In genomic region chr7:127823236-127824171, GRCm38 (mm10) we compare ENCODE assay signal across 9 mouse cellular contexts. TPM values are rescaled to one million over a fixed set of nuclear protein-coding genes. Genes with fewer than 3 reads are reported as not detected.
A peak's percentile ranks its signal among the peaks of the same experiment; 100 is the strongest.
DNase-seq lines count a peak whose midpoint lies in the region; ATAC-seq and TF ChIP-seq lines count a peak whose summit lies in the region.
"Had no signal": no experiment of that assay in that cellular context is flagged by ENCODE, and none has a peak within 500 bp of the region (broad histone marks: within the 10 kb centered on the region; RNA-seq: fewer than 3 reads in every experiment).

No protein-coding gene starts in this region.

- TF ChIP-seq POLR2A in kidney, adult 2 months (IDR thresholded peaks at IDR 0.05; ENCODE audit: low read depth, low read length) = no peak

- no peaks in the 10 kb centered on the region for H3K36me3 ChIP-seq in kidney, adult 2 months (ENCODE audit: control insufficient read depth, insufficient read depth, low read length)
- no peaks in the 10 kb centered on the region for H3K36me3 ChIP-seq in heart, postnatal 0 days (replicated peaks; ENCODE audit: control insufficient read depth, insufficient read depth, low read length)
- no peaks in the 10 kb centered on the region for H3K36me3 ChIP-seq in midbrain, embryonic 12.5 days

- no peak overlapping the region for H3K27ac ChIP-seq in kidney, adult 2 months (ENCODE audit: insufficient read depth, low read depth, low read length)
- no peak overlapping the region for H3K27ac ChIP-seq in heart, postnatal 0 days (ENCODE audit: low read depth)
- peak overlapping the region; percentile 84 for H3K27ac ChIP-seq in midbrain, embryonic 12.5 days (replicated peaks)

- H3K4me2 ChIP-seq in heart, postnatal 0 days (ENCODE audit: low read depth, low read length) = peak overlapping the region; percentile 62
- peak overlapping the region; percentile 69 for H3K4me2 ChIP-seq in midbrain, embryonic 12.5 days (replicated peaks)

- ATAC-seq in heart, postnatal 0 days (ENCODE audit: insufficient read depth, low read depth) = no peak
- ATAC-seq in midbrain, embryonic 12.5 days (ENCODE audit: low FRiP score, low read depth) = peak; percentile 45; the same call in 1 of the 2 replicates

- H3K4me1 ChIP-seq in kidney, adult 2 months (ENCODE audit: control insufficient read depth, insufficient read depth, low read length) = no peaks in the 10 kb centered on the region
- no peaks in the 10 kb centered on the region; the same call in 1 of the 2 replicates for H3K4me1 ChIP-seq in heart, postnatal 0 days (ENCODE audit: control insufficient read depth, insufficient read depth)
- peaks cover 22% of the 10 kb centered on the region for H3K4me1 ChIP-seq in midbrain, embryonic 12.5 days

- WGBS in kidney, adult 2 months = 76% methylated on average over 11 of the region's 11 CpGs
- WGBS in heart, postnatal 0 days = 75% methylated on average over 11 of the region's 11 CpGs
- WGBS in midbrain, embryonic 12.5 days = 62% methylated on average over 11 of the region's 11 CpGs

- TF ChIP-seq EP300 in heart, postnatal 0 days (IDR thresholded peaks at IDR 0.05; ENCODE audit: low read depth) = no peak

- no peak for TF ChIP-seq CTCF in kidney, adult 2 months (conservative IDR thresholded peaks at IDR 0.05; ENCODE audit: insufficient read depth, insufficient read length, low read depth, low read length)
- no peak for TF ChIP-seq CTCF in heart, postnatal 0 days (IDR thresholded peaks at IDR 0.05; ENCODE audit: low read depth)

- H3K9me3 ChIP-seq in heart, postnatal 0 days (replicated peaks; ENCODE audit: control insufficient read depth, low read length) = no peaks in the 10 kb centered on the region
- H3K9me3 ChIP-seq in midbrain, embryonic 12.5 days = no peaks in the 10 kb centered on the region

- H3K4me3 ChIP-seq in kidney, adult 2 months (ENCODE audit: insufficient read depth, low read depth, low read length) = peak overlapping the region; percentile 33; the same call in 1 of the 2 replicates
- peak overlapping the region; percentile 47 for H3K4me3 ChIP-seq in heart, postnatal 0 days (ENCODE audit: low read depth, low read length)
- H3K4me3 ChIP-seq in midbrain, embryonic 12.5 days = peak overlapping the region; percentile 80

- H3K27me3 ChIP-seq in kidney, adult 2 months (replicated peaks; ENCODE audit: control insufficient read depth, insufficient read depth, low read length) = no peaks in the 10 kb centered on the region
- peaks cover 15% of the 10 kb centered on the region; the same call in 1 of the 2 replicates for H3K27me3 ChIP-seq in heart, postnatal 0 days (ENCODE audit: control insufficient read depth, insufficient read depth, low read length)
- no peaks in the 10 kb centered on the region for H3K27me3 ChIP-seq in midbrain, embryonic 12.5 days

- DNase-seq in kidney, adult 2 months = no peak
- no peak for DNase-seq in kidney, postnatal 25 days
- peak; percentile 65 for DNase-seq in cerebellum, adult 8-10 months
- no peak for DNase-seq in heart, postnatal 0 days (ENCODE audit: low spot score)
- no peak for DNase-seq in spleen, adult 18-20 months
- no peak for DNase-seq in gastrocnemius, postnatal 25 days
- DNase-seq in right cerebral cortex, postnatal 36 days (ENCODE audit: low spot score in 2 of 2) = no peak

- H3K9ac ChIP-seq in heart, postnatal 0 days (replicated peaks; ENCODE audit: low read depth, low read length) = peak overlapping the region; percentile 46
- peak overlapping the region; percentile 93 for H3K9ac ChIP-seq in midbrain, embryonic 12.5 days (replicated peaks)

RNA-seq across cellular contexts. Expression of gene Stx4a, which starts 0.6 kb away (rescaled TPM):
- polyA plus RNA-seq in kidney, adult 2 months (2012; rRNA removed) = 60.7 and 66.5 TPM in 2 replicates
- 4.5 and 14.5 TPM in 2 replicates for total RNA-seq in heart, postnatal 0 days (2014; rRNA removed; ENCODE audit: low replicate concordance)
- 44.7 and 46.5 TPM in 2 replicates for polyA plus RNA-seq in heart, postnatal 0 days (2015; fragmentation: Nextera tagmentation; extraction: Ambion mirVana)
- 20.1 and 21.5 TPM in 2 replicates for polyA plus RNA-seq in midbrain, embryonic 12.5 days (2016; fragmentation: Nextera tagmentation; extraction: Ambion mirVana)
- total RNA-seq in gastrocnemius, postnatal 25 days (2021) = 10 to 100 TPM; 46.4 to 47.2 TPM

RNA-seq across cellular contexts. Expression of gene Stx1b, which starts 0.8 kb away (rescaled TPM):
- polyA plus RNA-seq in kidney, adult 2 months (2012; rRNA removed) = 2.3 and 2.4 TPM in 2 replicates
- total RNA-seq in heart, postnatal 0 days (2014; rRNA removed; ENCODE audit: low replicate concordance) = 0.15 and 0.19 TPM in 2 replicates
- polyA plus RNA-seq in heart, postnatal 0 days (2015; fragmentation: Nextera tagmentation; extraction: Ambion mirVana) = 0.38 and 0.51 TPM in 2 replicates
- polyA plus RNA-seq in midbrain, embryonic 12.5 days (2016; fragmentation: Nextera tagmentation; extraction: Ambion mirVana) = 16.3 and 19.9 TPM in 2 replicates
- total RNA-seq in gastrocnemius, postnatal 25 days (2021) = 1 to 10 TPM in 1 of 2 experiments, under 1 TPM in 1; 0.64 to 1.2 TPM

RNA-seq across cellular contexts. Expression of gene Hsd3b7, which starts 23.1 kb away (rescaled TPM):
- polyA plus RNA-seq in kidney, adult 2 months (2012; rRNA removed) = 45.0 and 49.3 TPM in 2 replicates
- 36.1 and 47.4 TPM in 2 replicates for total RNA-seq in heart, postnatal 0 days (2014; rRNA removed; ENCODE audit: low replicate concordance)
- 23.3 and 27.4 TPM in 2 replicates for polyA plus RNA-seq in heart, postnatal 0 days (2015; fragmentation: Nextera tagmentation; extraction: Ambion mirVana)
- 8.1 and 8.3 TPM in 2 replicates for polyA plus RNA-seq in midbrain, embryonic 12.5 days (2016; fragmentation: Nextera tagmentation; extraction: Ambion mirVana)
- 1 to 10 TPM; 4.4 to 9.1 TPM for total RNA-seq in gastrocnemius, postnatal 25 days (2021)

RNA-seq across cellular contexts. Expression of gene Gm49388, which starts 38.1 kb away (rescaled TPM):
- not detected in 2 replicates for polyA plus RNA-seq in kidney, adult 2 months (2012; rRNA removed)
- total RNA-seq in heart, postnatal 0 days (2014; rRNA removed; ENCODE audit: low replicate concordance) = not detected in 2 replicates
- polyA plus RNA-seq in heart, postnatal 0 days (2015; fragmentation: Nextera tagmentation; extraction: Ambion mirVana) = not detected in 2 replicates
- polyA plus RNA-seq in midbrain, embryonic 12.5 days (2016; fragmentation: Nextera tagmentation; extraction: Ambion mirVana) = not detected in 2 replicates
- 1 to 10 TPM; 2.4 to 2.5 TPM for total RNA-seq in gastrocnemius, postnatal 25 days (2021)
- total RNA-seq: hematopoietic stem cell, adult 5-6 weeks had no signal

RNA-seq across cellular contexts. Expression of gene Setd1a, which starts 47.0 kb away (rescaled TPM):
- 8.8 and 10.9 TPM in 2 replicates for polyA plus RNA-seq in kidney, adult 2 months (2012; rRNA removed)
- total RNA-seq in heart, postnatal 0 days (2014; rRNA removed; ENCODE audit: low replicate concordance) = 7.5 and 14.4 TPM in 2 replicates
- 6.0 and 7.6 TPM in 2 replicates for polyA plus RNA-seq in heart, postnatal 0 days (2015; fragmentation: Nextera tagmentation; extraction: Ambion mirVana)
- polyA plus RNA-seq in midbrain, embryonic 12.5 days (2016; fragmentation: Nextera tagmentation; extraction: Ambion mirVana) = 22.9 and 23.7 TPM in 2 replicates
- 10 to 100 TPM; 15.0 to 15.4 TPM for total RNA-seq in gastrocnemius, postnatal 25 days (2021)
